Mouse (Mus musculus) myocyte (in vitro differentiated cells): Measurements from ENCODE around the gene Elk3.

Experiments
- E2F4 ChIP-seq: IDR thresholded peaks from one replicate; pipeline ENCODE4 v1.6.1; 2011; ENCODE audit warnings: mild to moderate bottlenecking, control low read depth, moderate library complexity; ENCODE audit not compliant: insufficient read depth
- MAX ChIP-seq: IDR thresholded peaks from one replicate; pipeline ENCODE4 v1.6.1; 2011; ENCODE audit warnings: low read depth, mild to moderate bottlenecking, control low read depth
- POLR2A ChIP-seq: IDR thresholded peaks from one replicate; pipeline ENCODE4 v1.6.1; 2011; ENCODE audit warnings: low read depth, mild to moderate bottlenecking, control low read depth, moderate library complexity; ENCODE audit not compliant: insufficient read length
- POLR2AphosphoS2 ChIP-seq: IDR thresholded peaks from one replicate; pipeline ENCODE4 v1.6.1; 2011; ENCODE audit warnings: low read depth, control low read depth; ENCODE audit not compliant: insufficient read length
- REST ChIP-seq: IDR thresholded peaks from one replicate; pipeline ENCODE4 v1.6.1; 2011; ENCODE audit warnings: mild to moderate bottlenecking, control low read depth, moderate library complexity; ENCODE audit not compliant: insufficient read depth, insufficient read length
- SRF ChIP-seq: IDR thresholded peaks from one replicate; pipeline ENCODE4 v1.6.1; 2011; ENCODE audit warnings: low read depth; ENCODE audit not compliant: control insufficient read depth, insufficient read length

DNA sequence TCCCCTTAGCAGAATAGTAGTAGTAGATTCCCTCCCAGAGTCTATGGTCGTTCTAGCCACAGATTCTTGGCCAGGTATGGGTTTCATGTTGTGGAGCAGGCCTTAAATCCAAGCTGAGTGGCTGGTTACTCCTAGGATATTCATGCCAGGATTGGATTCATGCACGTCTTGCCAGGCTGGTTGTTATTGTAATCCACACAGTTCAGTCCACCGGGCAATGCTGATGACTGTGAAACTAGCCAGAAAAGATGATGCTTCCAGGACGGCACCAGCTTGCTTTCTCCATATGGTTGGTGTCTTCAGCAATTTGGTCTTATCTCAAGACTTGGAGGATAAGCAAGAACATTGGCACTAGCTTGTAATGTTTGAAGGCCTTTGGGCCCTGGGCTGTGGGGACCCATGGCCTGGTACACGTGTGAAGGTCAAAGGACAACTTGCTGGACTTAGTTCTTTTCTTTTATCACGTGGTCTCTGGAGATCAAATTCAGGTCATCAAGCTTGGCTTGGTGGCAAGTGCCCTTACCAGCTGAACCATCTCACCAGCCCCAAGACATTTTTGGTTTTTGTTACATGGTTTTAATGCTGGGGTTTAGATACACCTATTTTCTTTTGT, 109.0 kb downstream of the Elk3 start:
- TF ChIP-seq POLR2A, result no peak
- TF ChIP-seq POLR2AphosphoS2, result no peak
- TF ChIP-seq SRF, result no peak
- TF ChIP-seq MAX, result no peak
- TF ChIP-seq REST, result no peak
- TF ChIP-seq E2F4, result no peak
